Mouse (Mus musculus) heart, embryonic 11.5 days (tissue): ENCODE measurements at regions not wholly inside any gene's neighbourhood (a gene's known extent, or its start where the extent isn't known, plus 50 kb on each side); places are given as distances from the start of the nearest gene placed in this dataset.

Experiments
- ATAC-seq: fragments of 200-750 bp; cut with Nextera tagmentation; replicated peaks from 2 replicates; pipeline ENCODE4 v1.8.0; 2017; ENCODE audit warnings: moderate library complexity; ENCODE audit not compliant: insufficient number of reproducible peaks, low FRiP score, low TSS enrichment
- H3K27ac ChIP-seq: fragments of 300-500 bp; sonication (generic); 2 replicates; pipeline ENCODE4 v1.5.1; 2014; ENCODE audit warnings: mild to moderate bottlenecking, low read depth, low read length
- H3K27me3 ChIP-seq: fragments of 300-500 bp; sonication (generic); 2 replicates; pipeline ENCODE4 v1.6.1; 2014; ENCODE audit warnings: mild to moderate bottlenecking, low read length, mixed read lengths; ENCODE audit not compliant: control insufficient read depth, insufficient read depth
- H3K36me3 ChIP-seq: fragments of 300-500 bp; sonication (generic); 2 replicates; pipeline ENCODE4 v1.6.1; 2014; ENCODE audit warnings: mild to moderate bottlenecking, low read length, moderate library complexity, mixed read lengths; ENCODE audit not compliant: control insufficient read depth, insufficient read depth
- H3K4me1 ChIP-seq: fragments of 300-500 bp; sonication (generic); 2 replicates; pipeline ENCODE4 v1.6.1; 2014; ENCODE audit warnings: low read length; ENCODE audit not compliant: control insufficient read depth, insufficient read depth
- H3K4me2 ChIP-seq: fragments of 300-500 bp; sonication (generic); 2 replicates; pipeline ENCODE4 v1.6.1; 2014; ENCODE audit warnings: mild to moderate bottlenecking, moderate library complexity
- H3K4me3 ChIP-seq: fragments of 300-500 bp; sonication (generic); 2 replicates; pipeline ENCODE4 v1.5.1; 2014; ENCODE audit warnings: low read depth, low read length
- H3K9ac ChIP-seq: fragments of 300-500 bp; sonication (generic); 2 replicates; pipeline ENCODE4 v1.6.1; 2014; ENCODE audit warnings: mild to moderate bottlenecking, low read depth, low read length, moderate library complexity
- H3K9me3 ChIP-seq: fragments of 300-500 bp; sonication (generic); replicated peaks from 2 replicates; pipeline ENCODE4 v1.6.1; 2016; ENCODE audit warnings: low read length; ENCODE audit not compliant: control insufficient read depth
- WGBS: fragments of 180-500 bp; shearing (Covaris S2); extraction: QIAGEN DNeasy Blood & Tissue Kit; methylation state at CpG from one replicate; pipeline ENCODE4 v1.1.7; 2014; ENCODE audit not compliant: insufficient replicate concordance; 5-methylcytosine and 5-hydroxymethylcytosine counted together

DNA sequence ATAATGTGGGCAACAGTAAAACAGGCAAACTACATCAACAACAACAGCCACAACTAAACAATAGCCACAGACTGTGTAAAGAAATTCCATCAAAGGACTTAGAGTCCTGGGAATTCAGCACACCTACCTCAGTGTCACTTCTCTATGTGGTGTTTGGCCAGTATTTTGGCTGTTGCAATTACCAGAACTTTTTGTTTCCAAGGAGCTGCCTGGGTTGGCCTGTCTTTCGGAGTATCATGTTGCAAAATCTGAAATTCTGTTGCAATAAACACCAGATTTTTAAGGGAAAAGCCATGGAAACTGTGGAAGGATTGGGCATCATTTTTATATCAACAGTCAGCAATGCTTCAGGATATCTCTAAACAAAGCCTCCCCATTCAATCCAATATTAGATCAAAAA, 275.1 kb upstream of the Gm11146 start:
- H3K4me2 ChIP-seq, result no peak overlapping the region
- no peaks in the 10 kb centered on the region for H3K9me3 ChIP-seq
- no peak overlapping the region for H3K4me3 ChIP-seq
- 76% methylated on average over 1 of the region's 1 CpGs for WGBS
- no peaks in the 10 kb centered on the region for H3K27me3 ChIP-seq
- no peak for ATAC-seq
- no peak overlapping the region for H3K9ac ChIP-seq
- no peak overlapping the region for H3K27ac ChIP-seq
- no peaks in the 10 kb centered on the region for H3K4me1 ChIP-seq
- H3K36me3 ChIP-seq, result no peaks in the 10 kb centered on the region

DNA sequence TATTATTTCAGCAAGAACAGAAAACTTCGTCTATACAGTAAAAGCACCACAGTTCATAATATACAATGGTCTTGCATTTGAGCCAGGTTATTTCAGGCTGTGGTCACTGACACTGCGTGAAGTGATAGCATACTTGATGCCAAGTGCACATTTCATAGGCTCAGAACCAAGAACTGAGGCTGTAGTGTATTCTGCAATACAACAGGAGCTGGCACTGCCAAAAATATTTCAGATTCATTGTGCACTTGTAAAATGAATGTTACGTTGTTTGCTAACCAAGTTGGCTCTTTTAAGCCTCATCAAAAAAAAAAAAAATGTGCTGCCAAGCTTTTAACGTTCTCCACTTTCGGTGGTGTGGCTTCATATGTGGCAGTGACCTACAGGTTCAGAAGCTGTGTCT, 261.4 kb upstream of the Gm11146 start:
- 82% methylated on average over 5 of the region's 5 CpGs for WGBS
- ATAC-seq, result no peak

DNA sequence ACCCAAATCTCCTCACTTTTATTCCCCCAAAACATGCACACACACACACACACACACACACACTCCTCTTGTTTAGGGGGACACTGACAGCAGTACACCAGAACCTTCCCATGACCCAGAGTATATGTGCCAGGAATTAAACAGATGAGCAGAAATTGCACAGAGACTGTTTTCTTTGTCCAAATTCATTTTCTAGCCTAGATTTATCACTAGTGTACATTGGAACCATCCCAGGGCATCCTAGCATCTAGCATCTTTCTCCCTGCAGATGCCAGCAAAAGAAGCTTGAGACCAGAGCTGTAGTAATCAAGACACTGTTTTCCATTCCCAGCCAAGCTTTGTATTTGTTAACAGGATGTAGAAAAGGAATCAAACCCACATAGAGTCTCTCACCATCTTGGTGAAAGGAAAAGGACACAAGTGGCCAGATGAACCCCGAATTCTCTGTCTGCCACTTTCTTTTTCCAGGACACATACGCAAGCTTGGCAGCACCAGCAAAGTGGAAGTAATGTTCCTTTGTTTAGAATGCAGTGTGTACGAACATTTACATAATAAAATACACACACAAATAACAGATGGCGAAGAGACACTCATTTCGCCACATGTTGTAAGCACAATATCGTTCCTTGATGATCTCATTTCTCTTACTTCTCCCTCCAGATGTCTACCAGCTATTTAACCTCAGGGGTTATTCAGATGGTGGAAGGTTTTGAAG, 250.3 kb upstream of the Gm11146 start:
- H3K4me1 ChIP-seq, result no peaks in the 10 kb centered on the region
- 82% methylated on average over 6 of the region's 6 CpGs for WGBS
- H3K27ac ChIP-seq, result no peak overlapping the region
- no peak overlapping the region for H3K4me2 ChIP-seq
- H3K27me3 ChIP-seq, result no peaks in the 10 kb centered on the region
- no peak overlapping the region for H3K9ac ChIP-seq
- H3K36me3 ChIP-seq, result no peaks in the 10 kb centered on the region
- no peaks in the 10 kb centered on the region for H3K9me3 ChIP-seq
- no peak overlapping the region for H3K4me3 ChIP-seq
- ATAC-seq, result no peak

More for the DNA sequence above, 261.4 kb upstream of the Gm11146 start:
- H3K36me3 ChIP-seq, result no peaks in the 10 kb centered on the region
- no peak overlapping the region for H3K27ac ChIP-seq
- no peaks in the 10 kb centered on the region for H3K9me3 ChIP-seq
- no peaks in the 10 kb centered on the region for H3K4me1 ChIP-seq
- H3K9ac ChIP-seq, result no peak overlapping the region
- H3K4me3 ChIP-seq, result no peak overlapping the region
- no peaks in the 10 kb centered on the region for H3K27me3 ChIP-seq
- H3K4me2 ChIP-seq, result no peak overlapping the region

DNA sequence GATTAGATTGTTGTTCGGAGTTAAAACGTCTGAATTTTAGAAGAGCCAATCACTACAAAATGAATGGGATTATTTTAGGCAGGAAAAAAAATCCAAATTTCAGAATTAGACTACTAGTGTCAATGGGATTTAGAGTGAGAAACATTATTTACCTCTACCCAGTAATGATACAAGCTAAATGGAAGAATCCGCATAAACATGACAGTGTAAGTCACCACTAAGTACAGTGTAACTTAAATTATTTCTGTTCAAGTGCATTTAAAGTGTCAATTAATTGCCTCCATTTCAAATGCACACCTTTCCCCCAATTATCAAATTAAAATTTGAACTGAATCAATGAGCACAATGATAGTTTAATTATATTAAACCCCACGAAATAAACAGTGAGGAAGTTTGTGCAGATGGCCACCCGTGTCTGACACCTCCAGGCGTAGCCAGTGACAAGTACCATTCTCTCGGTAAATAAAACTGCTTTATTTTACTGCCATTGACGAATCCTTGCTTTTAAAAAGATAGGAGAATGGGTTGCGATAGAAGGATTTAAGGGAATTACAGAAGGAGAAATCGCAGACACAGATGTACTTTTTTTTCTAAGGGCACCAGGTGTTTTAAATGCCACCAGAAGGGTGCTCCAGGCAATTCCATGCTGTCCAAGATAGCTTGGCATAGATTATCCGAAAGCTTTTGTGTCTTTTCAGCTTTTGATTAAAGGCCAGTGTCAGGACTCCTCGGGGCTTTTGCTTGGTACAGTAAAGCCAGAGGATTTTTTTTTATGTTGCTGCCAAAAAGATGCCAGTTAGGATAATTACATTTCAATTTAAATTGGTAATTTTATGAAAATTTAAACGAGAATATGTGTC, 249.5 kb upstream of the Gm11146 start:
- no peak for ATAC-seq
- H3K4me1 ChIP-seq, result no peaks in the 10 kb centered on the region
- H3K9me3 ChIP-seq, result no peaks in the 10 kb centered on the region
- H3K36me3 ChIP-seq, result no peaks in the 10 kb centered on the region
- H3K27ac ChIP-seq, result no peak overlapping the region
- 76% methylated on average over 13 of the region's 13 CpGs for WGBS
- no peaks in the 10 kb centered on the region for H3K27me3 ChIP-seq
- H3K9ac ChIP-seq, result no peak overlapping the region
- no peak overlapping the region for H3K4me3 ChIP-seq
- no peak overlapping the region for H3K4me2 ChIP-seq

DNA sequence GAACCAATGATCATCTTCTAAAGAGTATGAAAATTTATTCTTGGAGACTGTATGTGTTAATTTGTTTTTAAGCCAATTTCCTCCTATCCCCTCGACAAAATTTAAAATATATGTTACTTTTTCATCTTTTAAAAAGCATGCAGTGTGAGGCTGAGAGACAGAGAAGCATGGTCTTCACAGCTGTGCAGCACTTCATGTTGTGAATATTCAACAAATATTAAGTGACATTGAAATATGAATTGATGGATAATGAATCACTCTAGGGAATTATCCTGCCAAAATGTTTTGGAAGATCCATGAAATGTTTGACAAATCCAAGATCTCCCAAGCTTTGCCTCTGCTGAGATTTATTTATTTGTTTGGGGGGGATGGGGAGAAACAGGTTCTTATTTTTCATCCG, 233.9 kb upstream of the Gm11146 start:
- no peaks in the 10 kb centered on the region for H3K9me3 ChIP-seq
- no peak overlapping the region for H3K4me3 ChIP-seq
- WGBS, result 81% methylated on average over 2 of the region's 2 CpGs
- no peak overlapping the region for H3K9ac ChIP-seq
- ATAC-seq, result no peak
- H3K27ac ChIP-seq, result no peak overlapping the region
- H3K27me3 ChIP-seq, result no peaks in the 10 kb centered on the region
- H3K4me1 ChIP-seq, result no peaks in the 10 kb centered on the region
- H3K36me3 ChIP-seq, result no peaks in the 10 kb centered on the region
- no peak overlapping the region for H3K4me2 ChIP-seq

DNA sequence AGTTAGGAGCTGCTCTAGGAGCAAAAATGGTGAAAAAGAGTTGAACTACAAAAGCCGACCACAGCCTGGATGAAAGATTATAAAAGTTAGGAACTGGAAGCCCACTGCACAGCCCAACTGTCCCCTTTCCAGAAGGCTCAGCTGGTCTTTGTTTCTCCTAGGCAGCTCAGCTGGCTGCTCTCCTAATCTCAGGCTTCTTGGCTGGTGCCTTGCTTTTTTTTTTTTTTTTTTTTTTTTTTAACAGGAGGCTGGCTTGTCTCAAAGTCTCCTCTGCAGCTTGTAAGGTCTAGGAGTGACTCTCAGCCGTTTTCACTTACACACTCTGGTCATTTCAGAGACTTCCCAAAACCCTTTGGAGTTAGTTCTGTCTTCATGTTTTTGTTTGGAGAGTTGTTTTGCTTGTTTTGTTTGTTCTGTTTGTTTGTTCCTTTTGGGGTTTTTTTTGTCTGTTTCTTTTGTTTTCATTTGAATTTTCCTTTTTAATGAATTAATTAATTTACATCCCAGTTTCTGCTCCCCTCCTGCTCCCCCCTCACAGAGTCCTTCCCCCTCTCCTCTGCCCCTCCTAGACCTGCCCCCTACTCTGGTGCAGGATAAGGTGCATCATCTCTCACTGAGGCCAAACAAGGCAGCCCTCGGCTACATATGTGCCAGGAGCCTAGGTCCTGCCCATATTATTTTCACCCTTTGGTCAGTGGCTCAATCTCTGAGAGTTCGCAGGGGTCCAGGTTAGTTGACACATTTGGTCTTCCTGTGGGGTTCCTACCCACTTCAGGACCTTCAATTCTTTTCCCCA, 225.6 kb upstream of the Gm11146 start:
- no peak for ATAC-seq
- Histone ChIP-seq H3K4me1 (no peaks in the 10 kb centered on the region), H3K27ac (no peak overlapping the region), H3K9ac (no peak overlapping the region), H3K9me3 (no peaks in the 10 kb centered on the region), H3K36me3 (no peaks in the 10 kb centered on the region), H3K4me3 (no peak overlapping the region), H3K27me3 (no peaks in the 10 kb centered on the region), H3K4me2 (no peak overlapping the region)
- WGBS, result 50% methylated on average over 4 of the region's 4 CpGs

DNA sequence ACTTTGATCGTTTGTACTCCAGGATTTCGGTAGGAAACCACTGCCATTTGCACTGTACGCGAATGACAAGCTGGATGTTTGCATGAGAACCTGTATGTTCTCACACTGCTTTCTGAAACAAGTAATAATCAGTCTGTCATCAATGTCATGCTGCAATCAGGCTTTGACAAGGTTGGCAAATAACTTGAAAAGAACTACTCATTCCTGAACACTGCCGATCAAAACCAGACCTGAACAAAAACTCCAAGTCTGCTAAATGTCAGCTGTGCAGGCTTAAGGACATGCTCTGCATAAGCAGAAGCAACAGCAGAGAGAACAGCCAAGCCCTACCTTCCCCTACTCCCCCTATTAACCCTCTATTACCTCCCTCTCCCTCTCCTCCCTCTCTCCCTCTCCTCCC, 197.8 kb upstream of the Gm11146 start:
- Histone ChIP-seq H3K9ac (no peak overlapping the region), H3K4me3 (no peak overlapping the region), H3K27ac (no peak overlapping the region), H3K4me2 (no peak overlapping the region), H3K4me1 (no peaks in the 10 kb centered on the region), H3K27me3 (no peaks in the 10 kb centered on the region), H3K9me3 (no peaks in the 10 kb centered on the region), H3K36me3 (no peaks in the 10 kb centered on the region)
- ATAC-seq, result no peak
- WGBS, result 57% methylated on average over 5 of the region's 5 CpGs

DNA sequence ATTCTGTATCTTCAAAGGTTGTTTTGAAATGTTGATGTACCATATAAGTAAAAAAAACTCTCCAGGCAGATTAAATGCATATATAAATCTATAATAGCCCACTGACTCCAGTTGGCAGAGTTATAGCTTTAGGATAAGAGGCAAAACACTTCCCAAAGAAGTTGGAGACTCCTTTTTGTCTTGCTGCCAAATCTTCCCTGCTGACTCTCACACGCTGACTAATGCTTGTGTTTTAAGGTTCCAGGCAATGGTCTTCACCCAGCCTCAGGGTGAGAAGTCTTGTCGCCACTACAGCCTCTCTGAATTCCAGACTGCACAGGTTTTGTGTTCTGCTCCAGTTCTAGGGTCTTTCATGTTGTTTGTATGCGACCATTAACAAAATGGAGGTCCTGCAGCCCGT, 195.0 kb upstream of the Gm11146 start:
- no peak overlapping the region for H3K27ac ChIP-seq
- H3K4me3 ChIP-seq, result no peak overlapping the region
- H3K9ac ChIP-seq, result no peak overlapping the region
- H3K4me2 ChIP-seq, result no peak overlapping the region
- 68% methylated on average over 4 of the region's 4 CpGs for WGBS
- H3K9me3 ChIP-seq, result no peaks in the 10 kb centered on the region
- no peaks in the 10 kb centered on the region for H3K27me3 ChIP-seq
- no peak for ATAC-seq
- H3K36me3 ChIP-seq, result no peaks in the 10 kb centered on the region
- H3K4me1 ChIP-seq, result no peaks in the 10 kb centered on the region
